Mouse (Mus musculus) neutrophil, adult 5-6 weeks (primary cell): ENCODE measurements around the gene Ermard. TPM values are rescaled to one million over a fixed set of nuclear protein-coding genes. Genes with fewer than 3 reads are reported as not detected.

Experiments used
- ATAC-seq: fragments of 151-379, 151-347 bp; 2 replicates; pipeline ENCODE4 v1.8.0; 2017; ENCODE audit warnings: mild to moderate bottlenecking, moderate TSS enrichment; ENCODE audit not compliant: insufficient number of reproducible peaks, poor library complexity, low FRiP score, severe bottlenecking; ENCODE audit errors: extremely low read depth
- total RNA-seq: library from RNA; stranded (forward); fragments of 200-1000 nt; gene quantifications from 2 replicates; pipeline ENCODE4 v1.2.3, GENCODE M21; 2017

Ermard gene
- total RNA-seq, 1 experiment from 2014 or later, result 132 TPM

DNA sequence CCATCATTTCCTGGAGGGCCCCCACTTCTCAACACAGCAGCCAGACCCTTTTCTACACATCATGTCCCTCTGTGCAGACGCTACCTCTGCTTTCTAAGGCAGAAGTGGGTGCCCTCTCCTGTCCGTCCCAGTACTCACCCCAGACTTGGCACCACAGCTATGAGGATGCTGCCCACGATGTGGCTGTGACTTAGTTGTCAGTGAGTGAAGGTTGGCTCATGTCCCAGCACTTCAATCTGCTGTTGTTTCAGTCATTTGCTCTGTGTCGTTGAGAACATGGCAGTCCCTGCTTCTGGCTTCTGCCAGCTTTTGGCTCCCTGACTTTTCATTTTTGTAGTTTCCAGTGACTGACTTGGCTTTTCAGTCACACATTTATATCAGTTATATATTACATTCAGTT, 14.9 kb downstream of the Ermard start:
- ATAC-seq, result no peak

DNA sequence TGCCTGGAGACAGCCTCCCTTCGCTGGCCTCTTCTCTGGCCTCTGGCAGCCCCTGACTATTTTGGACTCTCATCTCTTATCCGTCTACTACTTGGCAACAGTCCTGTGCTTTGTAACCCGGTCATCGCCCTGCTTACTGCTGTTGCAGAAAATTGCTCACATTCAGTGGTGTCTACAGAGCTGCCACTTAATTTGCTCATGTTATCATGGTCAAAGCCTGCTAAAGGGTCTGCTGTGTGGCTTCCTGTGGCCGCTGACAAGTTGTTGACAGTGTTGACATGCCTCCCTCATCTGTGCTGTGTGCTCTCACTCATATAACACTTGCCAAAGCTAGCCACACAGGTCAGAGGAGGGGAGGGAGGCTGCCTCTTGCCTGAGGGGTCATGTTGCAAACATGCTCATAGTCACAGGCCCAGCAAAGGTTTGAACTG, 17.2 kb downstream of the Ermard start:
- no peak for ATAC-seq

DNA sequence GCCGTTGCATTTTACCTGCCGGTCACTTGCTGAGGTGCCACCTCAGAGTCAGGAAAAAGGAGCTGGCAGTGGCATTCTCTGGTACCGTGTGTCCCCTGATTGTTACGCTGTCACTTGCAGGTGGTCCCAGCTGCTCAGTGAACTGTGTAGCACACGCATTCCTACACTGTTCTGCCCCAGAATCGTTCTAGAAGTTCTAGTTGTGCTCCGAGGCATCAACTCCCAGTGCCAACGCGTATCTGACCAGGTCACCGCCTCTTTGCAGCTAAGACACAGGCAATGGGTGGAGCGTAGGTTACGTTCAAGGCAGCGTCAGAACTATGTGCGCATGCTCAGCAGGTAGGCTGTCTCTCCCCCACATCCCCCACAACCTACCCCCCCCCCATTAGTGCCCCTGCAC, 18.6 kb downstream of the Ermard start:
- no peak for ATAC-seq

DNA sequence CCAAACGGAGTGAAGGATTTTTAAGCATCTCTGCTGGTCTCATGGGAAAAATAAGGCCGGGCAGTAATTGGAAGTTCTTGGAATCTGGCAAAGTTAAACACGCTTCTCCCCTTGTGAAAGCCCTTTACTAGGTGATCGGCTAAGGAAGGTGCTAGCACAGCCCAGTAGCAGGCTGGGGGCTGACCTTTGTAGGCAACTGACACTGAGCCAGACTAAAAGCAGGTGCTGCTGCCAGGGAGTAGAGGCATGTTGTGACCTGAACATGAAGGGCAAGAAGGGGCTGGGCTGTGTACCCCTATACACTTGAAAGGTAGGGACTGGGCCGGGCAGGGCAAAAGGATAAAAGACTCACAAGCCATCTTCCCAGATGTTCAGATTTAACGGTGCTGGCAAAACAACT, 19.3 kb downstream of the Ermard start:
- ATAC-seq, result no peak

DNA sequence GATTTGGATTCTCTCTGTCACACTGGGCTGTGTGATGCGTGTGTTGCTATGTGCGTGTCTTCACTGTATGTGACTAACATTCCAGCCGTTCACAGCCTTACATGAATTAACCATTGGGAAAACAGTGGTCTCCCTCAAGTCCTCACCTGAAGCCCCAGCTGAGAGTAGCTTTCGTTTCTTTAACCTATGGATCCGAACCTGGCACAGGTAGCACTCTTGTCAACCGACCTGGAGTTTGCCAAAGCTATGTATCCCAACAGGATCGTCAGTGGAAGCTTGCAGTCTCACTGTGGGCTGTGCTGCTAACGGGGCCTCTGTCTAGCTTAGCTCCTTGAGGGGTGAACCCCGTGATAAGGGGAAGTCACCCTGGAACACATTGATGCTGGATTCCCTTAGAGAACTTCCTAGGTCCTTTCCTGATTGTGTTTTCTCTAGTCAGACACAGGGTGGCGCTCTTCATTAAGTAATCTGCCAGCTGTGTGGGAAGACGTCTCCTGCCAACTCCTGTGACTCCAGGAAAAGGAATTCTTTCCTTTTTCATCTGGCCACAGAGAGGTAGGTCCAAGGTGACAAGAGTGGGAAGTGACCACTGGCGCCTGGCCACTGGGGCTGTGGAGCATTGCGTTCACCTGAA, 24.5 kb downstream of the Ermard start:
- no peak for ATAC-seq

DNA sequence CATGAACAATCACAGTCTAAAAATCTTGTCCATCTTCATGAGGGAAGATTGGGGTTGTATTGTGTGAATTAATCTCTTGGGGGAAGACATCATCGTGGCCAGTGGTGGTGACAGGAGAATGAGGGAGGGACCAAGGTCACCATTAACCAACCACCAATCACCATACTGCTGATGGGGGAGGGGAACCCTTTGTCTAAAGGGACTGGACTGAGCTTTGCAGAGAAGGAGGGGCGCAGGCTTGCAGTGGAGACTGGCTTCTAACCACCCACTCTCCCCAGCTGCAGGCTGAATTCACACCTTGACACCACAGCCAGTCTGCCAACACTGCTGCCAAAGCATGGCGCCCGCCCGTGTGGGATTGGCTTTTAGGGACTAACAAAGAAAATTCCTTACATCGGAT, 25.1 kb downstream of the Ermard start:
- no peak for ATAC-seq

DNA sequence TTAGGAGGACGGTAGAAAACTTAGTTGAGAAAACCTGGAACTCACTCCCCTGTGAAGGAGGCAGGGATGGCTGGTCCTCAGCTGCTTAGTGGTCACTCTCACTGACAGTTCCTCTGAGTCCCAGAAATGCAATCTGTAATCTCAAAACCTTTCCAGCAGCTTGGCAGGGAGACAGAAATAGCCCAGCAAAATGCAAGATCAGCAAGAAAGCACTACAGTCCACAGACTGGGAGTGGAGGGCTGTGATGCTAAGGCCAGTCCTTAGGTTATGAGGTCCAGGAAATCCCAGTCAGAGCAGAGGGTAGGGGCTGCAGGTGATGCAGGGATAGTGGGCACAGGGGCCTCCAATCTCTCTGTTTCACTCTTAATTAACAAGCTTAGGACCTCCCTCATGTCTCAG, 25.9 kb downstream of the Ermard start:
- no peak for ATAC-seq

DNA sequence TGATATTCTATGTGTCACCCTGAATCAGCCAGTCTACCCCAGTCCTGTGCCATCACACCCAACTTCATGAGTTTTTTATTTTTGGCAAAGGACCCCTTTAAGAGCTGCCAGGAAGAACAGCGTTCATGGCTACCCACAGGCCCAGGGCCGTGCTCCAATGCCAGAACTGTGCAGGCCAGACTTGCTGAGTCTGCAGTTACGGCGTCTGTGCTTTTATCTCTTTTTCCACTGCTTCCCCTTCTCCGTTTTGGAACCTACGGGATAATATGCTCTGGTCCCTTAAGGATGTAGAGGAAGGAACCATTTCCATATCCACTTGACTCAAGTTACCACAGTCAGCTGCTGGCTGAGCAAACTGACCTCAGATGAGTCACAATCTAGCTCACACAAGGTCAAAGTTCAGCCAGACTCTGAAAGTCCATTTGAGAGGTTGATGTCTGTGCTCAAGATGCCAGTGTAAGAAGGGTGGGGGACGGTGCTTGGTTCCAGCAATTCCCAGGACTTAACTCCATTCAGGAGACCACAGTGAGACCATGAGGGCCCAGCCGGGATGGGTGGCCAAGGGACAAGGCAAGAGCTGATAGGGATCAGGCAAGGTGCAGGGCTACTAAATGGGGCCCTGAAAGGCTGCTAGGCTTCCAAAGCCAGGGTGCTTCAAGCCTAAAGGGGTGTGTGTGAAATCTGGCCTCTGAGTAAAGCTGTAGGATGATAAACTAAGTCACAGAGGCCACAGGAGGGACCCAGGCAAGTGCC, 27.2 kb downstream of the Ermard start:
- ATAC-seq, result no peak

DNA sequence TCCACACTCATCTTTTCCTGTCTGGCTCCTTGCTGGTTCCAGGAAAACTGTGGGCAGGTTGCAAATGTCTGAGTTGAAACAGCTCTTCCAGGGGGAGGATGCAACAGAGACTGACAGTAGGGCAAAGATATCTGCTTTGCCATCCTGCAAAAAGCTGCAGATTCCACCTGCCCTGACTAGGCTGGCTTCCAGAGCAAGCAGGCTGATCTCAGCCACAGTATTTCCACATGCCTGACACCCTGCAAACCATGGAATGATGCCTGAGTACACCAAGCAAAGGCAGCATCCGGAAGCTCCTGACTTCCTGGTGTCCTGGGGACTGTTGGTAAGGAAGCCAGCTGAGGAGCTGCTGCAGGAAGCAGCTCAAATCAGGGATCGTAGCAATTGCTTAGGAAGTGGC, 28.1 kb downstream of the Ermard start:
- ATAC-seq, result no peak

DNA sequence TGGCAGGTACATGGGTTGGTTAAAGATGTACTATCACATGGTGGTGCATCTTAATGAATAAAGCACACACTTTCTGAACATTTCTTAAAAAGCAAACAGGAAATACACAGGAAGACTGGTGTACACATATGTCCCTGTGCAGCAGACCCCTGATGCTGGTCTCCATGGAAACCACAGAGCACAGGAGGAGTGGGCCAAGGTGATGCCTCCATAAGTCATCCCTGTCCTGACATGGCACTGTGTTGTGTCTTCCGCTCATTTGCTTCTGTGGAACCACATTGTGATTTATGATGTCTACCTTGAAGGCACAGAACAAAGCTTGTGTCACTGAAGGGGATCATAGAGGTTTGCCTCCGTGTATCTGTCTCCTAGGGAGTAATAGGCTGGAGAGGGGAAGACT, 31.2 kb downstream of the Ermard start:
- no peak for ATAC-seq

DNA sequence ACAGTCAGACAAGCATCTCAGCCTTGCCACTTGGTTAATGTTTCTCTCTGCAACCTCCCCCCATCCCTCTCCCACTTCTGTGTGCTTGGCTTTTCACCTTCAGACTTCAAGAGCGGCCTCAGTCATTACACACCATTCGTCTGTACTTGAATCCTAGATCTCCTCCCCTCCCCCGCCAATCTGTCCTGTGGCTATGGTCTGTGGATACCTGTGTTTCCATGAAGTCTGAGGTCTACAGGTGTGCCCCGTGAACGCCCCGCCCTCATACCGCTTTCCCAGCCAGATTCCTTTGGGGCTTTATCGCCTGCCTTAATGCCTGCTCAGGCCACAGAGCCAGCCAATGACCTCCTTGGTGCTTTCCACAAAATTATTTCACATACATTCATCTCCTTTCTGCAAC, 34.0 kb downstream of the Ermard start:
- no peak for ATAC-seq

DNA sequence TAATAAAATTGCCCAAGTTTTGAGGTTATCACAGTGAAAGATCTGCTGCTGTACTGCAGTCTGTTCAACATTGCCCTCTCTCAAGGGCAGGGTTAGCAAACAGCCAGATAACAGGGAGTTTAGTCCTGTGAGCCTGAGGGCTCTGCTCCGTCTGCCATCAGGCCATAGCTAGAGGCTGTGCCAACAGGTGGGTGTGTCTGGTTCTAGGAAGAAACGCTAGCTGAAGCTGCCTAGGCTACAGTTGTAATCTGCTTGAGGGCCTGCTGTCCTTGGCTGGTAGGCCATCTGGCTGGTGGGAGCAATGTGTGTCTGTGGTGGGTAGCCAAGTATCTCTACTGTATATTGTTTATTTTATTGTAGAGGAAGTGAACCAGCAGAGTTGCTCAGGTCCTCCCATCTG, 36.5 kb downstream of the Ermard start:
- no peak for ATAC-seq

DNA sequence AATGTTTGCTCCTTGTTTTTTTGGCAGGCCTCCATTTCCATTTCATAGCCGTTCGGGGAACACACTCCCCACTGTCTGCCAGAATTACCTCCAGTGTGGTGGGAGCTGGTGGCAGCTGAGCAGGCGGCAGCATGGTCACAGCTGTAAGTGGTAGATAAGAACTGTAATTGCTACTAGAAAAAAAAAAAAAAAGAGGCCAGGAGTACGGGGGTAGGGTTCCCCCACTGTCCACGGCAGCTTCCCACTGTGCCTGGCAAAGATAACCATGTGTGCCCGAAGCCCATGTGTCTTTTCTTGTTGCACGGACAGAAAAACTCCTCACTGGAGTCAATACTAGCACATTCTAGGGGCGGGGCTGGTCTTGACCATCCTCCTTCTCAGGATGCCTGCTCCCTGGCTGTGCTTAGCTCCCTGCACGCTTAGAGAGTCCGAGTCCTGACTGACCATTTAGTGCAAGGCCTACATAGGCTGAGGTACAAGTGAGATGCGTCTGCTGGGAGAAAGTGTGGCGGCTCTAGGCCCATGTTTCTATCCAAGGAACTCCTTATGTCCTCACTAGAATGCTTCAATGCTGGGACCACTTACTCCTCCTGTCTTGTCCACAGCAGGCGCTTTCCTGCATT, 43.3 kb downstream of the Ermard start:
- ATAC-seq, result no peak

DNA sequence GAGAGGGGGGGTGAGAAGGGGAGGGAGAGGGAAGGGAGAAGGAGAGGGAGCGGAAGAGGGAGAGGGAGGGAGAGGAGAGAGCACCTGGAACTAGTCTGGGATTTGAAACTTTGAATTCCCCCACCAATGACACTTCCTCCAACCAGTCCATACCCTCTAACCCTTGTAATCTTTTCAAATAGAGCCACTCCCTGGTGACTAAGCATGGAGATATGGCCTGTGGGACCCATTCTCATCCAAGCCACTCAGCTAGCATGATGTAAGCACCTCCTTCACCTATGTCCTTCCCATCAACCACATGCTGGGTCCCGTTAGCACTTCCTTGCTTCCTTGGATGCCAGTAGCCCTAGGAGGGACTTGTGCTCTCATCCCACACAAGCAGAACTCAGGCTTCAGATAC, 44.0 kb downstream of the Ermard start:
- no peak for ATAC-seq

DNA sequence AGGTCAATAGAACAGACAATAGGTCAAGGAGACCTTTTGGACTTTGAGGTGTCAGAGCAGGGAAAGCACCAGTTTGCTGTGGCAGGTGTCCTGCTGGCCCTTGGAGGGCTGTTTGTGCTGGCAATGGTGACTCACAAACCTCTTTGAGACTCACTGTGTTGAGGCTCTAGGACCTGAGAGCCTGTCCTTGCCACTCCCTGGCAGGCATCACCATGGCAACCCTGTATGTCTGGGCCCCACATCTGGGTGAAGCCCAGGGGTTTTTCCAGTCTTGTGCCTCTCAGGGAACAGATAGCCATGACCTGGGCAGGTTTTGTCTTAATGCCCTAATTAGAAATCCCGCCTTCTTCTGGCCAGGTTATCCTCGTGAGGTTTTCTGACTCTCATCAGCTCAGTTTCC, 47.2 kb downstream of the Ermard start:
- no peak for ATAC-seq

DNA sequence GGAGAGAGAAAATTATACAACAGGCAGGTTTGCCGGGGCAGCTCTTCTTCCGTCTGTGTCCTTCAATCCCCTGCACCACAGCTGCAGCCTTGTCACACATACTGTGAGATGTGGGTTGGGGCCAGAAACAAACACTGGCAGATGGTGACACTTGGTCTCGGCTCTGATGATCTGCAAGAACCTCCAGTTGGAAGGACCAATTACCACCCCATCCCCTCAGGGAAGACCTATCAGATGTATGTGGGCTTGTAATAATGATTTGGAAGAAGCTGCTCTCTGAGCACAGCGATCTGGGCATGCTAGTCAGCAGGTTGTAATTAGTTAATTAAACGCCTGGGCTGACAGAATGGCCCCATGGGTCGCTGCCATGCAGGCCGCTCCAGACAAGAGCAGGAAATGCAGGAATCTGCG, 47.6 kb downstream of the Ermard start:
- ATAC-seq, result no peak

DNA sequence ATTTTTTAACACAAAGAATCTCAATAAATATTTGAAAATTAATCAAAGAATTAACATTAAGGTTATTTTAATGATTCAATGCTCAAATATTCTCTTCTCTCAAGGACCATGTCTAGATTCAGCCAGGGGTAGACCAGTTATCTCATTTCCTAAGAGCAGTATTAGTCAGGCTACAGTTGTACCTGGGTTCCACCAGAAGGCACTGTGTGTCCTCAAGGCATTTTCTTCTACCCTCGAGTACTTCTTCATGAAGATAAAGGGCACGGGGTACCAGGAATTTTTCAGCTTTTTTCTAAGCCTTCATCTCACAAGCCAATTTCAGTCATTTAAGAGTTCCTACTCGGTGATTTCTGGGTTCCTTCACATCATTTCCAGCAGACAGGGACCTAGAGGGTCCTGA, 50.7 kb downstream of the Ermard start:
- no peak for ATAC-seq

DNA sequence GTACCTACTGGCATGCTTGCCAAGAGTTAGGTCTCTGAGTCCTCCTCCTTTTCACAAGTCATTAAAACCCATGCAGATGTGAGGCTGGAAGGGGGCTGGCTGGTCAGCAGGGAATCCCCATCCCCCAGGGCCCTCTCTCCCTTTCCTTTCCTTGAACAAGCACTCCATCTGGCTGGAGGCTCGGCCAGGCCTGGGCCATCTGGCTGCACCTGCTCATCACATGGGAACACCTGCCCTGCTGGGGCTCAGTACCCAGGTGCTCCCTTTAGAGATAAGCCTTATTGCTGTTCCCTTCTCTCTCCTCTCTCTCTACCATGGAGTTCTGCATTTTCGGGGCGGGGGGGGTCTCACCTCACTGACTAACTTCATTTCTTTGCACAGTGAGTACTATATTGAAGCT, 52.5 kb downstream of the Ermard start:
- no peak for ATAC-seq

DNA sequence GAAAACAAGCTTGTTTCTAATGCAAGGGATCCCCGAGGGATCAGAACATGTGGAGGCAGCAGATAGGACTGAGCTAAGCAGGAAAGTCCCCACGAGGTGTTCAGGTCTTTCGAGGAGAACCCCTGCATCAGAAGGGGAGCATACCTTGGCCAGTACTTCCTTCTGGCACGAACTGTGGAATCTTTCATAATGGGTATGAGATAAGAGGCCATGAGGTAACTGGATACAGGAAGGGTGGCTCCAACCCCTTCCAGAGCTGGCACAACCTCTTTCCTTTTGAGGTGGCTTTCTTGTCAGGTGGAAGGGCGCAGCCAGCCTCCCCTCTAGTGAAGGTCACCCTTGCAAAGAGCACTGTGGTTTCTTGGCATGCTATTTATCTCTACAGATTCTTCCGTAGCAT, 55.8 kb downstream of the Ermard start:
- no peak for ATAC-seq

DNA sequence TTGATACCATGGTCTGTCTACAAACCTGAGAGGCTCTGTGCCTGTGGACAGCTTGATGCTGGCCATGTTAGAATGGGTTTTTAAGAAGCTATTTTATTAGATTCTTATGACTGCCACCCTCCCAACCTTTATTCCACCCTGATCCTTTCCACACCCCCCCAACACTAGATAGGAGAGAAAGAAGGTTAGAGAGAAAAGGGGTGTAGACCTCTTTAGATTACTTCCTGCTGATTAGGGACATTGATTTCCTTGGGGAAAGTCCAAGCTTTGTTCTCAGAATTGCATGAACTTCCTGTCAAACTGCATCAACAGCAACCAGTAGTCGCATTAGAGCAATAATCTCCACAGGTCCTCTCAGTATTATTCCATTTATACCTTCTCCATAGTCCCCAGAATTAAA, 57.7 kb downstream of the Ermard start:
- ATAC-seq, result no peak
